Mouse (Mus musculus): Measurements from ENCODE around the gene Olfr462.

Gene Olfr462

DNA sequence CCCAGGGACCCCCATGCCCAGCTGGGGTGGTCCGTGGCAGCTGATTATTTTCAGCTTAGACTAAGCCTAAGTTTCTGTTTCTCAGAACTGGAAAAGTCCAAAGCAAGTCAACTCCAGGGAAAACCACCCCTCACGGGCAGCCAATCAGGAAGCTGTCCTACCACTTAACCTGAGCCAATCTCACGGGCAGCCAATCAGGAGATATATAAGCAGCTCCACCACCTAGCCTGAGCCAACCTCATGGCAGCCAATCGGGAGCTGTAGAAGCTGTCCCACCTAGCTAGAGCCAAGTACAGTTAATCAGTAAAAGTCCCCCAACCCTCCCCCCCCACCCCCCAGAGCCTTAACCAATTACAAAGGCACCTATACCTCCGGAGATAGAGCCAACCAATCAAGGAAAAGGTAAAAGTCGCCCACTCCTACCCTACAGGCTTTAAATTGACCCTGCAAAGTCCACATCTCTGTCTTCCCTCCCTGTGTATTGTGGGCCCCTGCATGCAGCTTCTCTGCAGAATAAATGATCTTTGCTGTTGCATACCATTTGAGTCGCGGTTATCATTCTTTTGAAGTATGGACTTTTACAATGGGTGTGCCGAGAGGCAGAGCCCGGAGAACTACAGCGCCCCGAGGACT lies 45.0 kb downstream of the Olfr462 start:
- no peak for DNase-seq (ENCODE audit: low read depth)

DNA sequence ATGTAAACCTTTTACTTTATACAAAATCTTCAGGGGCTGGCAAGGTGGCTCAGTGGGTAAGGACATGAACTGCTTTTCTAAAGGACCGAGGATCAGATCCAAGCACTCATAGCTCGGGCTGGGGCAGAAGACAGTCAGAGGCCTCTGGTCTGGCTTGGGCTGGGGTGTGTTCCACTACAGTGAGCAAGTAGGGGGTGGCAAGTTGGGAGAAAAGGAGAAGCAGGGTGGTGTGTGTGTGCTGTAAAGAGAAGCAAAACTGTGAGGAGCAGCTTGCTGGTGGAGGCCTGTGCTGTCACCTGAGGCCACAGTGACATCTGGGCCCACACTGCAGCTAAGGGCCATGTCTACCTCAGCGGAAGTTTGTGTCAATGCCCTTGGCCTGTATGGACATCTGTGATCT lies 50.6 kb downstream of the Olfr462 start:
- no peak for DNase-seq (ENCODE audit: low read depth)

DNA sequence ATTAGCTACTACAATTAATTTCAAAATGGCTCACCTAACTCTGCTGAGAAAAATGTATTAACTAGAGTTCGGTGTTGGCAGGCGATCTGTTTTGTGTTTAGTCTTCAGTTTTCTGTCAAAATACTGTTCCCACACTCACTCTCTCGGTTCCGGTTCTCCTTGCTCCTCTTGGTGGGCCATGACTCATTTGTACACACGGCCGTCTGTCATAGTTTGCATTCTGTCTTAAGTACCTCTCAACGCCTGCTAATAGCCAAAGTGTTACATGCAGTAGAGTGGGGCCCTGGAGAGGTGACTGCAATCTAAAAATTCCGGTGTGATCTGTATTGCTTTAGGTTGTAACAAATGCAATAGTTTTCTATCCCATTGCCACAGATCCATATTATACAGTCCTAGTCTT lies 51.4 kb downstream of the Olfr462 start:
- no peak for DNase-seq (ENCODE audit: low read depth)

All from c-Kit-positive CD71-positive TER-119-negative erythroid progenitor cells, embryonic 14.5 days (primary cell).